Mouse (Mus musculus): ENCODE measurements around the gene Rps24. TPM values are rescaled to one million over a fixed set of nuclear protein-coding genes. Genes with fewer than 3 reads are reported as not detected.
A peak's percentile ranks its signal among the peaks of the same experiment; 100 is the strongest.

The Rps24 gene
- polyA plus RNA-seq, 1 experiment from 2014 or later, result 1,236 TPM

DNA sequence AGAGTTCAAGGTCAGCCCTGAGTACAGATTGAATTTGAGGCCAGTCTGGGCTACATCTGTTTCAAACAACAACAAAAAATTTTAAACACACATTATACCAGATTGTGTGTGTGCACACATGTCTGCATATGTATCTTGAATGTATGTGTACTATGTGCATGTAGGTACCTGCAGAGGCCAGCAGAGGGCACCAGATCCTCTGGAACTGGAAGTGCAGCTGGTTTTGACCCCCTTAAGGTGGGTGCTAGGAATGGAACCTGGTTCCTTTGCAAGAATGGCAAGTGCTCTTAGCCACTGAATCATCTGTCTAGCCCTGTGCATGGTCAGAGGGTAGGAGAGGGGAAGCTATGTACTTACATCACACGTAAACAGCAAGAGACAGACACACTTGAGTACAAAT lies 23.3 kb downstream of the Rps24 start:
- no peak for ATAC-seq (ENCODE audit: insufficient read depth)
- Histone ChIP-seq H3K27ac (ENCODE audit: low read depth) (no peak overlapping the region), H3K4me3 (ENCODE audit: low read depth, low read length) (no peak overlapping the region), H3K27me3 (ENCODE audit: insufficient read depth, low read length) (no peaks in the 10 kb centered on the region), H3K4me1 (ENCODE audit: insufficient read depth) (peaks cover 10% of the 10 kb centered on the region; the same call in 1 of the 2 replicates), H3K9me3 (ENCODE audit: low read depth, low read length) (no peaks in the 10 kb centered on the region; the same call in 1 of the 2 replicates), H3K36me3 (ENCODE audit: insufficient read depth) (no peaks in the 10 kb centered on the region), H3K4me2 (no peak overlapping the region), H3K9ac (no peak overlapping the region)
- no peak for DNase-seq
- TF ChIP-seq CTCF (IDR thresholded peaks at IDR 0.05; ENCODE audit: low read depth), result peak; percentile 60
- WGBS, result 97% methylated on average over 1 of the region's 1 CpGs

GRCm38 (mm10) chr14:24510679-24511078 lies 23.8 kb downstream of the Rps24 start:
- H3K4me2 ChIP-seq, result no peak overlapping the region
- H3K4me1 ChIP-seq (ENCODE audit: insufficient read depth), result peaks cover 10% of the 10 kb centered on the region; the same call in 1 of the 2 replicates
- no peaks in the 10 kb centered on the region; the same call in 1 of the 2 replicates for H3K9me3 ChIP-seq (ENCODE audit: low read depth, low read length)
- no peak overlapping the region for H3K27ac ChIP-seq (ENCODE audit: low read depth)
- ATAC-seq (ENCODE audit: insufficient read depth) (no peak), DNase-seq (no peak)
- WGBS, result 77% methylated on average over 2 of the region's 2 CpGs
- no peaks in the 10 kb centered on the region for H3K27me3 ChIP-seq (ENCODE audit: insufficient read depth, low read length)
- H3K36me3 ChIP-seq (ENCODE audit: insufficient read depth), result no peaks in the 10 kb centered on the region
- H3K9ac ChIP-seq, result no peak overlapping the region
- no peak overlapping the region for H3K4me3 ChIP-seq (ENCODE audit: low read depth, low read length)
- no peak for TF ChIP-seq CTCF (IDR thresholded peaks at IDR 0.05; ENCODE audit: low read depth)

GRCm38 (mm10) chr14:24512527-24513161 lies 25.7 kb downstream of the Rps24 start:
- H3K9ac ChIP-seq, result no peak overlapping the region
- TF ChIP-seq CTCF (IDR thresholded peaks at IDR 0.05; ENCODE audit: low read depth), result no peak
- no peak overlapping the region for H3K4me3 ChIP-seq (ENCODE audit: low read depth, low read length)
- no peaks in the 10 kb centered on the region for H3K36me3 ChIP-seq (ENCODE audit: insufficient read depth)
- no peak overlapping the region for H3K27ac ChIP-seq (ENCODE audit: low read depth)
- no peaks in the 10 kb centered on the region for H3K27me3 ChIP-seq (ENCODE audit: insufficient read depth, low read length)
- H3K4me1 ChIP-seq (ENCODE audit: insufficient read depth), result peaks cover 3% of the 10 kb centered on the region; the same call in 1 of the 2 replicates
- no peaks in the 10 kb centered on the region; the same call in 1 of the 2 replicates for H3K9me3 ChIP-seq (ENCODE audit: low read depth, low read length)
- H3K4me2 ChIP-seq, result no peak overlapping the region
- ATAC-seq (ENCODE audit: insufficient read depth) (no peak), DNase-seq (no peak)
- WGBS, result 74% methylated on average over 6 of the region's 6 CpGs

DNA sequence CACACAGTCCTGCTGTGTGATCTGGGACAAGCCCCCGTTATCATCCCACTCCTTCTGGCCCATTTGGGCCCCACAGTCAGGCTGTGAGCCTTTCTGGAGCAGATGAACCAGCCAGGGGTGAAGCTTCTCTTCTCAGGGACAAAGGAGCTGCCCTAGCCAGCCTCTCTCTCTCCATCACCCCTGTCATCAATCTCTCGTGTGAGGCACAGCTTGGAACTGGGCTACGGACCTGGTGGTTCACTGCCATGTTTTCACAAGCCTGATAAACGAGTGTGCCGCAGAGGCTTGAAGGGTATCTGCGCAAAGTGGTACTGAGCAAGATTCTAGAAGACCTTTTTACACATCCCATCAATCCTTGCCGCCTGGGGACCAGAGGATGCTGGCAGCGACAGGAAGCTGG lies 34.7 kb downstream of the Rps24 start:
- Histone ChIP-seq H3K4me1 (ENCODE audit: insufficient read depth) (no peaks in the 10 kb centered on the region), H3K4me2 (no peak overlapping the region), H3K9ac (no peak overlapping the region), H3K4me3 (ENCODE audit: low read depth, low read length) (no peak overlapping the region), H3K27me3 (ENCODE audit: insufficient read depth, low read length) (no peaks in the 10 kb centered on the region), H3K9me3 (ENCODE audit: low read depth, low read length) (no peaks in the 10 kb centered on the region), H3K27ac (ENCODE audit: low read depth) (no peak overlapping the region), H3K36me3 (ENCODE audit: insufficient read depth) (no peaks in the 10 kb centered on the region)
- no peak for TF ChIP-seq CTCF (IDR thresholded peaks at IDR 0.05; ENCODE audit: low read depth)
- WGBS, result 25% methylated on average over 8 of the region's 8 CpGs
- ATAC-seq (ENCODE audit: insufficient read depth) (no peak), DNase-seq (no peak)

GRCm38 (mm10) chr14:24525137-24525536 lies 38.2 kb downstream of the Rps24 start:
- no peak for TF ChIP-seq CTCF (IDR thresholded peaks at IDR 0.05; ENCODE audit: low read depth)
- Histone ChIP-seq H3K36me3 (ENCODE audit: insufficient read depth) (no peaks in the 10 kb centered on the region), H3K27ac (ENCODE audit: low read depth) (0 out of 2 replicates have a peak overlapping the region, but pooled peaks have one; percentile 4), H3K9me3 (ENCODE audit: low read depth, low read length) (no peaks in the 10 kb centered on the region), H3K9ac (no peak overlapping the region), H3K4me1 (ENCODE audit: insufficient read depth) (no peaks in the 10 kb centered on the region), H3K4me2 (no peak overlapping the region), H3K27me3 (ENCODE audit: insufficient read depth, low read length) (no peaks in the 10 kb centered on the region), H3K4me3 (ENCODE audit: low read depth, low read length) (no peak overlapping the region)
- DNase-seq, result no peak
- ATAC-seq (ENCODE audit: insufficient read depth), result no peak
- 73% methylated on average over 3 of the region's 3 CpGs for WGBS

DNA sequence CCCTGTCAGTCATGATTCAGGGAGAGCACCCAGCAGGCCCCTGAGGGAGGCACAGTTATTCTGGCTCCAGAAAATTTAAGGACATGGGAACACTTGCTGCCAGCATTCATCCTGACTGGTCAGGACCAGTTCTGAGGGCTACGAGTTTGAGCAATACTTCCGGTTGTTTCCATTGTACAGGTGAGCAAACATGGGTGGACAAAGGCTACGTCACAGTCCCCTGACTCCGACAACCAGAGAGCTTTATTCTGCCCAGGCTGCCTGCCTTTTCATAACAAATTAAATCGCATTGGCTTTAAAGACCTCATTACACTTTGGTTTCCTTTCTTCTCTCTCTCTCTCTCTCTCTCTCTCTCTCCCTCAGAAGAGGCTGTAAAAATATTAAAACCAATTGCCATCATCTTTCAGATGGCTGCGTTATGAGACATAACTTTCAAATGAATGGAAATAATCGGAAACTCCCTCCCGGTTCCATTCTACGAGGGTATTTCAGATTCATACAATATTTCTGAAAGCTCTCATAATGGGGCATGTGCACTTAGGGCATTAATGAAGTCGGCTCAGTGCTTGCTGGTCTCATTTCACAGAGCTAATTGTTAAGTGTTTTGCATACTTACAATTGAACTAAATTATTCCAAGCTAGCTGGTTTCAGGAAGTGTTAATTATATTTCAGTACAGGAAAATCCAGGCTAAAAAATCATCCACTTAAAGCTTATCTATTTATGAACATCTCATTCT lies 38.9 kb downstream of the Rps24 start:
- H3K27ac ChIP-seq (ENCODE audit: low read depth), result 0 out of 2 replicates have a peak overlapping the region, but pooled peaks have one; percentile 4
- H3K4me2 ChIP-seq, result no peak overlapping the region
- no peak overlapping the region for H3K4me3 ChIP-seq (ENCODE audit: low read depth, low read length)
- DNase-seq (peak; percentile 11), ATAC-seq (ENCODE audit: insufficient read depth) (no peak)
- H3K4me1 ChIP-seq (ENCODE audit: insufficient read depth), result 0 out of 2 replicates have a peak, but pooled peaks cover 4% of the 10 kb centered on the region
- 65% methylated on average over 10 of the region's 10 CpGs for WGBS
- no peak for TF ChIP-seq CTCF (IDR thresholded peaks at IDR 0.05; ENCODE audit: low read depth)
- H3K36me3 ChIP-seq (ENCODE audit: insufficient read depth), result no peaks in the 10 kb centered on the region
- no peaks in the 10 kb centered on the region for H3K9me3 ChIP-seq (ENCODE audit: low read depth, low read length)
- H3K27me3 ChIP-seq (ENCODE audit: insufficient read depth, low read length), result no peaks in the 10 kb centered on the region
- no peak overlapping the region for H3K9ac ChIP-seq

GRCm38 (mm10) chr14:24526440-24526839 lies 39.5 kb downstream of the Rps24 start:
- Histone ChIP-seq H3K9me3 (ENCODE audit: low read depth, low read length) (no peaks in the 10 kb centered on the region), H3K4me2 (no peak overlapping the region)

More at GRCm38 (mm10) chr14:24526440-24526839, 39.5 kb downstream of the Rps24 start:
- no peak overlapping the region for H3K27ac ChIP-seq (ENCODE audit: low read depth)
- no peaks in the 10 kb centered on the region for H3K36me3 ChIP-seq (ENCODE audit: insufficient read depth)
- no peak overlapping the region for H3K4me3 ChIP-seq (ENCODE audit: low read depth, low read length)
- H3K9ac ChIP-seq, result no peak overlapping the region
- ATAC-seq (ENCODE audit: insufficient read depth) (no peak), DNase-seq (no peak)
- TF ChIP-seq CTCF (IDR thresholded peaks at IDR 0.05; ENCODE audit: low read depth), result no peak
- H3K27me3 ChIP-seq (ENCODE audit: insufficient read depth, low read length), result no peaks in the 10 kb centered on the region
- 0 out of 2 replicates have a peak, but pooled peaks cover 4% of the 10 kb centered on the region for H3K4me1 ChIP-seq (ENCODE audit: insufficient read depth)
- 67% methylated on average over 10 of the region's 10 CpGs for WGBS

Data from lung, embryonic 14.5 days (tissue).